Mouse (Mus musculus) CD8-positive naive resting alpha-beta T cell, adult 2 months (primary cell): ENCODE measurements around the gene Tmem238l.
A peak's percentile ranks its signal among the peaks of the same experiment; 100 is the strongest.

Source experiments
- DNase-seq, 2 experiments: peaks; one replicate each; pipeline ENCODE4 v3.0.0; 2022; ENCODE audit warnings: low read depth in 2 of 2, low spot score in 2 of 2

Gene Tmem238l

GRCm38 (mm10) chr11:66975606-66976330 lies 19.3 kb downstream of the Tmem238l start:
- DNase-seq: no peak

DNA sequence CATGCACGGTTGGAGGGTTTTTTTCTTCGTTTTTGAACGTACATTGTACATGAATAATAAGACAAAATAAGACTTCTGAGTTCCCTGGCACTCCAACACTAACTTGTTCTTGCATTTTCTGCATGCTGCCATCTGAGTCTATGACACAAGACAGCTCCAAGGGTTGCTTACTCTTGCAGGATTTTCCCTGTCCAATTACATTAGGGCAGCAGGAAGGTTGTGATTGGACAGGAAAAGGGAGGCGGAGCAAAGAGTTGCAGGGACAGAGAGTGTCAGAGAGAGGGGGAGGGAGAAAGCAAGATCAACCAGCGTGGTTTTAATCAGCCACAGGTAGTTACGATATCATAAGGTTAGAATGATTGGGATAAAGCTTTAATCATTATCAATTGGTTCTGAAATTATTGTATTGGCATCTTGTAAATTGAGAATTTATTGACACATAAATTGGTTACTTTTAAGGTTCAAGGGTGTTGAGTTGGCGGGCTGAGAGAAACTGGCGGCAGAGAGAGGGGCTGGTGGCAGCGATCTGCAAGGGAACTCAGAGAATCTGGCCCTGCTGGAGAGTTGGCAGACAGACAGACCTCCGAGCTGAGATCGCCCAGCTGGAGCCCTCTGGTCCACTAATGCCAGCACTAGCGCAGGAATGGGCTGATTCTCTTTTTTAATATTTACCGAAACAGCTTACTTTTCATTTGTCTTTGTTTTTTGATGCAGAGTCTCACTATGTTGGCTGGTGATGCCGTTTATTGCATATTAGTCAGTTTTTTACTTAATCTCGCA lies 25.1 kb downstream of the Tmem238l start:
- no peak for DNase-seq

DNA sequence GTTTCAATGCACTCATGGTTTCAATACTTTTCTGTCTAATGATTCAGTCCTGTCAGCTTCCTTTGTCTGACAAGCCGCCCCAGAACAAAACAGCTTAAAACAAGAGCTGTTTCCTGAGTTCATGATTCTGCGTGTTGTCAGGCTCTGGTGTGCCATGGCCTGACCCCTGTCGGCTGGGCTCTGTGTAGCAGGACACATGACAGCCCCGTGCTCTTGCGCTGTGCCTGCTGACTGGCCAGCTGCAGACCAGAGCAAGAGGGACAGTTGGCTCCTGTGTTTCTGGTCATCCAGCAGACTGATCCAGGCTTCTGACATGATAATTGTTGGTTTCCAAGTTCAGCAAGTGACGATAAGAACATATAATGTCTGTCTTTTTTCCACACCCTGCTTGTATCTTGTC lies 26.4 kb downstream of the Tmem238l start:
- DNase-seq: peak in 1 of 2 experiments; percentile 4

DNA sequence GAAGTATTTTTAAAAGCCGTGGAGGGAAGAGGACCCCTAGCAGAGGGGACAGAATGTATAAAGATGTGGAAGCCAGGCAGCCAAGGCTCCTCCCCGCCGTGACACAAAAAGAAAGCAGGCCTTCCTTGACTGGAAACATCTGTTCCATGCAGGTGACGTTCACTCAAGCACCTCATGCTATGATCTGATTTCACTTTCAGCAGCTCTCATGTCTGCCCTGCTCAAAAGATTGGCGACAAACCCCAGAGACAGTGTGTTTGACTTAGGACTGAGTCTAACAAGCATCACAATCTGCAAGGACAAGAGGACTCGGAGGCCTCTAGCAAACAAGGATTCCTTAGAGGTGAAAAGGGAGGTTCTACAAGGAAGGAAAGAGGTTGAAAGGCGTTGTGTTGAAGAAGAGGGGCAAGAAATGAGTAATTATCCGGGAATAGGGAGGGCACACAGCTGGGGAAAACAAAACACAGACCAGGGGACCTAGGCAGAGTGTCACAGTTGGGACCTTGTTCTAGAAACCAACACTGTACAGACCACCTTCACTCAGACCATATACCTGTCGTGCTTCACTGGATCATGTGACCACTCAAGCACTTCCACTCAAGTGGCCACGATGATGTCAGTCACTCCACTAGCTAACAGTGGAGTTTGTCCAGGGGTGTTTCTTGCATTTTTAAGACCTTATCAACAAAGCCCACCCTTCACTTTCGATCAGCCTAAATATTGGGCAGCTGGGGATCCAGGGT lies 27.2 kb downstream of the Tmem238l start:
- DNase-seq: no peak

DNA sequence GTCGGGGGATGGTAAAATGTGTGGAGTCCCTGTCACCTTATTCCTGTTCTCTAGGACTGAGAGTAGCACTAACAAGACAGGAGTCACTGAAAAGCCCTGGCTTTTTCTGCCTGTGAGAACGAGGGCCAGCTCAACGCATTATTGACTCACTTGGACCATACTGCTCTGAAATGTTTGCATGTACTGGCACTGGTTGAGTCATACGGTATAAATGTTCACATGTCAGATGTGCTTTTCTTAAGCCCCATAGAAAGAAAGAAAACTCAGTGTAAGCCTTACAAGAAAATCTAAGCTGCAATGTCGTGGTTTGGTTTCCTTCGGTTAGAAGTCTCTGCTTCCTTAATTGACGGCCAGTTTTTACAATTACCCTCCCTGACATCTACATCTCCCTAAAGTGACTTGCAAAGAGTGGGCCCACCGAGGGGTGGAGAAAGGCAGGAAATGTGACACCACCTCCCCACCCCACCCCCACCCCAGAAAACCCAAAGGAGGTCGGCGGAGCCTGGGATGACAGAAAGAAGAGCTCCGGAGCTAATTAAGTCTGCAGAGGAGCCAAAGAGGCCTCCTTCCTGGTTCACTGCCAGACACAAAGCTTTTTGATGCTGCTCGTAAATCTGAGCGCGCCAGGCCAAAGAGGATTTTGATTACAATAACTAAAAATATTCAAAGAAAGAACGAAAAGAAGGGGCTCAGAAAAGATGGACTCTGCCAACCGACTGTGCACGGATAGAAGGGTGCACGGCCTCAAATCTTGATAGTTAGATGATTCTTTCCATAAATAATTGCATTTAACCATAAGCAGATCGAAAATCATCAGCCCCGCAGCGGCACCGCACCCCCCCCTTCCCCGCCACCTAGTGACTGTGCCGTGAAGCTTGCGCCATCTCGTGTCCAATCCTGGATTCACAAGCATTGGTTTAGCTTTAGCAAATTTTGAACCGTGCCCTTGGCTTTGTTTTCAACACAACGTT lies 28.0 kb downstream of the Tmem238l start:
- peak; percentile 52 to 67 for DNase-seq

DNA sequence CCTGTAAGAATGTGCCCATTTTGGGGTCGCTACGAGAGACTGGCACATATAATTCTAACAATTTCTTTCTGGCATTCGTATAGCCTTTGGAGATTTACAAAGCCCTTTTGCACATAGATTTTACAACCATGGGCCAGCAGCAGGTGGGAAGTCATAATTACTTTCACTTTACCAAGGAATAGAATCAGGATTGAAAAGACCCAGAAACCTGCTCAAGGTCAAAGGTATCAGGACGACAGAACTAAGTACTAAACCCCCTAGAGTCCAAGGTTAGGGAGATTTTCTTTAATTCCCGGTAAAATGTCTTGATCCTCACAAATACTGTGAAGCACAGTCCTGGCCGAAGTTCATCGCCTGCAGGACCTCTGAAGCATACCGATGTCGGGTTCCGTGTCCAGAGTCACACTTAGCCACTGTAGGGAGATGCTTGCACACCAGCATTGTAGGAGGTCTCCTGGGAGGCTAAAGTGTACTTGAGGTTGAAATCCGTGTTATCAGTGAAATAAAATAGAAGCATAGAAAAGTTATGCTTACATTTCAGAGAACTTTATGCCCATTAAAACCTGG lies 28.8 kb downstream of the Tmem238l start:
- DNase-seq: no peak

- DNase-seq: no peak
These were observed 35.7 kb downstream of the Tmem238l start for GRCm38 (mm10) chr11:66992150-66992549.

DNA sequence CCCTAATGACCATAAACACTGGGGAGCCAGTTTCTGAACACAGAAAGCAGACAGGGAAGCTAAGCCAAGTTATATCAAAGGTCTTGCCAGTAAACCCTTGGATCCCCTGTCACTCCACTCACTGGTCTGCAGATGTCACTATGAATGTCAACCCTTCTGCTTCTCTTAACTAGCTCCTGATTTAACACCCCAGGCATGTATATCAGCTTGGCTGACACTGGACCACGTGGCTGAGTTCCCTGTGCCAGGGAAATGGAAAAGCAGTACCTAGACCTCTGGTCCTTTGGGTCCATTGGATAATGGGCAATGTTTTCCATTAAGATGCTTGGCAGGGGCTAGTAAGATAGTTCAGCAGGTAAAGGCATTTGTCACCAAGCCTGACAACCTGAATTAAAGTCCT lies 37.2 kb downstream of the Tmem238l start:
- no peak for DNase-seq

DNA sequence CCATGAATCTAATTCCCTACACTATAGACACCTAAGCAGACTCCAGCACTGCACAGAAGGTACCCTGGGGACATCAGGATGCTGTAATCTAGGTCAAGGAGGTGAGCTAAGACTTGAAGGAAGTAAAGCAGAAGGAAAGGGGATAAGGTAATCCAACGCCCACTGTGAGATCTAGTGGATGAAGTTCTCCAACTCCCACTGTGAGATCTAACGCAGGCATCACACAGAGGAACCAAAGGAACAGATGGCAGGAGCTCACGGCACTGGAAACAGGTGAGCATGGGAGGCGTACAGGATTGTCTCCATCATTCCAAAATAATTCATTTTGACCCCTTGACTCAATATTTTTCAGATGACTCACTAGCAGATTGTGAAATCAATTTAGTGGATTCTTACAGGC lies 40.0 kb downstream of the Tmem238l start:
- DNase-seq: no peak

DNA sequence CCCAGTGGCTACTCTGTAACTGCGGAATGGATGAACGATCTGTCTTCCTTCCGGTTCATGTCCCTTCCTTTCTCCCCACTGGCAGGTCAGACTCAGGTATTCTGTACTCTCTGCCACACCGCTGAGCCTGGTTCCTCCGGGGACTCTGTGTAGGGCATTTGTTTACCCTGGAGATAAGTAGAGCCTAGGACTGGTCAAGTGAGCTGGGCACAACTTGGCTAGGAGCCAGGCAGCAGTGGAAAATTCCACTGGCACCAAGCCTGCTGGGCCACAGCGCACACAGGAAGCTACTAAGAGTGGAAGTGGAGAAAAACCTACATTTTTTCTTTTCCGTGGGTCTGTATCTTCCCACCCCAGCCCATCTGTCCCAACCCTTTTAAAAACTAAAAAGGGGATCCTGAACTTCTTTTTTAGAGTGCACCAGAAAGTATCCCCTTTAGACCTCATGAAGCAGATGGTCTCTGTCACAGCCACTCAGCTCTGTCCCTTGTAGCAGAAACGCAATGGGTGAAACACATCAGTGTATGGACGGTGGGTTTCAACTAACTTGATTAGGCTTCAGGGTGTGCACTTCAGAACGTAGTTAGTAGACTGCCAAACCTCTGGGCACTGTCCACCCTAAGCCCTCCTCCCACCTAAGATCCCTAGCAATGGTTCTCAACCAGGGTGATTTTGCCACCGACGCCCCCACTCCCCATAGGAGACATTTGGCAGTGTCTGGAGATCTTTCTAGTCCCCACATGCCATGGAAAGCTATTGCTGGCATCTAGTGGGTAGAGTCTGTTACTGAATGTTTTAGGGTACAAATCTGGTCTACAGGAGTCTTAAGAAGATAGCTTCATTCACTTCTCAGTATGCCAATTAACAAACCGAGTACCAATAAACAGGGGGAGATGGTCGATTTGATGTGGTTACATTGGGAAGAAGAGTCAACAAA lies 42.3 kb downstream of the Tmem238l start:
- no peak for DNase-seq

DNA sequence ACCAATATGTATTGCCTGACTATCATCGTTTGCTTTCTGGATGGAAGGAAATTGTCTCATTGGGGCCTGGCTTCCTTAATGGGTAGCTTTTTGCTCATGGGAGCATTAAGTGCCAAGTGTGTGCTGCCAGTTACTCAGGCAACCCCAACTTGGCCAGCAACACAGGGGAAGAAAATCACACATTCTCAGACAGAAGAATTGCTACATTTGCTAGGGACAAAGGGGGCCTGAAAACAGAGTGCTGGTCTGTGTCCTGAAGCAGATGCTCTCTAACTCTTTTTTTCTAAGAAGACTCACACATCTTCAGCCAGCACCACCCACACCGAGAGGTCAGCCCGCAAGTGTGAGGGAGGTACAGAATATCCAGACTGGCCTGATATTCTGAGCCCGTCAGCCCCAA lies 44.2 kb downstream of the Tmem238l start:
- DNase-seq: no peak

DNA sequence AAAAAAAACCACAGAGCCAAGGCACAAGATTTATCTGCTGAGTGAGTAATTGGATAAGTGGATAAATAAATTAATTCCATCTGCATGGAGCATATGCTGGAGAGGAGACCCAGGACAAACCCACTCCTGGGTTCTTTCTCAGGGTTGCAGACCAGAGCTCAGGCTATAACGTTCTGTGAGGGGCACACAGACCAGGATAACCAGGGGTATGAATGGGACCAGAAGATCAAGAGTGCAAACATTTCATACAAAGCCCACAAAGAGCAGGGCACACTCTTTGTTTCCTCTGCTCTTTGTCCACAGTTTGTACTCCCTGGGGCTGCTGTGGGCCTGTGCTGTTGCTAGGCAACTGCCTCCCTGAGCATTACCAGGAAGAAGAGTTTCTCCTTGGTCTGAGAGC lies 45.3 kb downstream of the Tmem238l start:
- no peak for DNase-seq

DNA sequence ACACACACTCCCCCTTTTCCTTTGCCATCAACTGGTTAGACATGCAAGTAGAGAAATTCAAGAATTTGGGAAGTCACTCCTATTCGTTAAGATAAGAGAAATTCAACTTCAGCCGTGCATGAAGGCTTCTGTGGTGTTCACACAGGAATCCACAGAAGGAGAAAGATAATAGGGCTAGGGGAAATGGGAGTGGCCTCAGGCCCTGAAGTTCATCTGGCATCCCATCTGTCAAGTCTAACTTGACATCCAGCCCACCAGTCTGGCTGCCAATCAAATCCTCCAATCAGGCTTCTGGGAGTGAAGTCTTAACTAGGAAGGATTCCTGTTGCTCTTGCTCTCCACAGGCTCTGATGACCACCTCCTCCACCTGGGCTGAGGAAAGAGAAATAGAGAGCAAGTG lies 46.5 kb downstream of the Tmem238l start:
- DNase-seq: no peak

GRCm38 (mm10) chr11:67007961-67008360 lies 51.5 kb downstream of the Tmem238l start:
- no peak for DNase-seq

- DNase-seq: no peak
These were observed 52.1 kb downstream of the Tmem238l start for GRCm38 (mm10) chr11:67008528-67008927.

DNA sequence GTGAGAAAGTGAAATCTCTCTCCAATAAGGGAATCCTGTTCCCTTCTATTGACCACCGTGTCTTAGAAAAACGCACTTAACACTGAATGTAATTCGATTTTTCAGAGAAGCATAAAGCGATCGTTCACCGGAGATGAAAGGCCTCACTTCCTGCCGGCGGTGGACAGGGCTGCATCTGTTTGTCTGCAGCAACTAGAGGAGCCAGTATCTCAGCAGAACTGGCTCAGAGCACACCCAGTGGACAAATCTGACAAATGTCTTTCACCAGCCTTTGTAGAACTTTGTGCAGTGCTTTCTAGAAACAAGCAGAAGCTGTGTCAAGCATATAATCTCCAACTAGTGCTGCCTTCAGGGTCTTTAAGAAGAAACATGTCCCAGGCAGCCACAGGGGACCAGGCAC lies 54.0 kb downstream of the Tmem238l start:
- DNase-seq: no peak

DNA sequence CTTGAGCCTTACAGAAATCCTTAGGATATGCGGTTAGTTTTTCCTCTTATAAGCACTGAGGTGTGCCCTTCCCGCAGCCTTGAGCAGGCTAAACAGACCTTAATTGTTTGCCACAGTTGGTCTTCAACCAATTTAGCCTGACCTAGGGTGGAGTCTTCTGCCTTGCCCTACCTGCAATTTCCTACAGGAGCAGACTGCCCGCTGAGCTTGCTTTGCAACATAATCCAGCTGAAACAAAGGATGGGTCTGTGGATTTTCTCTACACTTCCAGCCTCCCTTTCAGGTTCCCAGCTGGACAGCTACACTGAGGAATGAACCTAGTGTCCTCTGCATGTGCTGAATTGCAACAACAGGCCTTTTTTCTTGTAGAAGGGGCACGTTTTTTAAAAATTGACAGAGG lies 55.2 kb downstream of the Tmem238l start:
- DNase-seq: no peak
